Mouse (Mus musculus) thymus, adult 2 months (tissue): ENCODE measurements around the gene Uba6. TPM values are rescaled to one million over a fixed set of nuclear protein-coding genes. Genes with fewer than 3 reads are reported as not detected.

ENCODE experiments used
- DNase-seq: peaks from one replicate; pipeline ENCODE4 v3.0.0; 2021
- H3K27ac ChIP-seq: fragments of 200-500 bp; 2 replicates; pipeline ENCODE4 v1.5.1; 2012; ENCODE audit warnings: low read length, control low read depth; ENCODE audit not compliant: control insufficient read depth, insufficient read depth
- H3K27me3 ChIP-seq: fragments of 200-500 bp; 2 replicates; pipeline ENCODE4 v1.6.1; 2012; ENCODE audit warnings: mild to moderate bottlenecking, low read length, moderate library complexity, mixed read lengths; ENCODE audit not compliant: control insufficient read depth, insufficient read depth
- H3K36me3 ChIP-seq: fragments of 200-500 bp; 2 replicates; pipeline ENCODE4 v1.6.1; 2012; ENCODE audit warnings: mild to moderate bottlenecking, low read length, moderate library complexity; ENCODE audit not compliant: control insufficient read depth, insufficient read depth
- H3K4me1 ChIP-seq: fragments of 200-500 bp; replicated peaks from 2 replicates; pipeline ENCODE4 v1.6.1; 2012; ENCODE audit warnings: low read length; ENCODE audit not compliant: control insufficient read depth, insufficient read depth
- H3K4me3 ChIP-seq: fragments of 200-500 bp; 2 replicates; pipeline ENCODE4 v1.5.1; 2012; ENCODE audit warnings: mild to moderate bottlenecking, low read length, control low read depth, moderate library complexity; ENCODE audit not compliant: control insufficient read depth, insufficient read depth
- CTCF ChIP-seq: fragments of 200-500 bp; IDR thresholded peaks from 2 replicates; pipeline ENCODE4 v1.5.1; 2012; ENCODE audit warnings: mild to moderate bottlenecking, control low read depth, low read length, moderate library complexity, borderline replicate concordance; ENCODE audit not compliant: control insufficient read depth, poor library complexity, insufficient read depth; ENCODE audit errors: extremely low read depth
- POLR2A ChIP-seq: fragments of 200-500 bp; IDR thresholded peaks from 2 replicates; pipeline ENCODE4 v1.6.1; 2012; ENCODE audit warnings: mild to moderate bottlenecking, low read length, control low read depth, moderate library complexity; ENCODE audit not compliant: control insufficient read depth, poor library complexity, insufficient read depth; ENCODE audit errors: extremely low read depth
- WGBS: fragments of 180-500 bp; shearing (Covaris S2); methylation state at CpG from one replicate; pipeline ENCODE4 v1.1.7; 2018; 5-methylcytosine and 5-hydroxymethylcytosine counted together
- polyA plus RNA-seq: library from polyadenylated mRNA; depleted of rRNA; stranded (reverse); fragments of >200 nt; gene quantifications from 2 replicates; pipeline ENCODE4 v1.2.3, GENCODE M21; 2012

Gene Uba6
- polyA plus RNA-seq, 1 experiment = 3.0 TPM

DNA sequence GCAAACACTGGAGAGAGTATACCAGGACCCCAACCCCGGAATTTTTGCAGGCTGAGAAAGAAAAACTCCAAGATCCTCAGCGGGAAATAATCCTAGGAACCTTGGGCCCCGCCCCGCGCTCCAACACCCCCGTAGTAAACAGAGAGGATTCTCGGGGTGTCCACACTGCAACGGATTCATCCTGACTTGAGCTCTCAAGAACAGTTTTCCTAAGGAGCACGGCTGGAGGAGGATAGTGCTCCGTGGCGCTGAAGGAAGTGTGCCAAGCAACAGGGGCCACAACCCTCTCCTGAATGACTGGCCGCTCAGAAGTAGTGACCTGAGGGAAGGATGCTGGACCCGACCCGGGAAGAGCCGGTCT lies 535 bp downstream of the Uba6 start:
- H3K27me3 ChIP-seq = no peaks in the 10 kb centered on the region
- 1% methylated on average over 15 of the region's 15 CpGs for WGBS
- H3K36me3 ChIP-seq = 0 out of 2 replicates have a peak, but pooled peaks cover 3% of the 10 kb centered on the region
- H3K27ac ChIP-seq = no peak overlapping the region
- TF ChIP-seq POLR2A = no peak
- no peak for TF ChIP-seq CTCF
- peak overlapping the region; percentile 75 for H3K4me3 ChIP-seq
- peaks cover 2% of the 10 kb centered on the region for H3K4me1 ChIP-seq
- no peak for DNase-seq

DNA sequence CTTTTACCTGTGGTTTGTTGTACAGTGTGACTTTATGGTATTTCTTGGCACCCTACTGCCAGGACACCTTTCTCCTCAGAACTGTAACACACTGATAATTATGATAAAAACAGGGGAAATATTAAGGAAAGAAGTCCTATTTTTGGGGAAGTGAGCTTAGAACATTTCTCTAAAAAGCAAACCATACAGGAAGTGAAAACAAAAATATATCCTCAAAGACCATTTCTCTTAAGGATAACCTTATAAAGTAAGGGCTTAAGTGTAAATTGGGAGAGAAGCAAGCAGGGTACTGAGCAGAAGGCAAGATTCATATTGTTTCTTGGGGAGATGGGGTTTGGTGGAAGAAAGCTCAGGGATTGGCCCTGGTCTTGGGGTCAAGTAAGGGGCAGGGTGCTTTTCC lies 42.8 kb downstream of the Uba6 start:
- no peaks in the 10 kb centered on the region for H3K4me1 ChIP-seq
- H3K27me3 ChIP-seq = no peaks in the 10 kb centered on the region
- no peak for DNase-seq
- peaks cover 6% of the 10 kb centered on the region; the same call in 1 of the 2 replicates for H3K36me3 ChIP-seq
- H3K27ac ChIP-seq = no peak overlapping the region
- TF ChIP-seq POLR2A = no peak
- TF ChIP-seq CTCF = no peak
- H3K4me3 ChIP-seq = no peak overlapping the region

DNA sequence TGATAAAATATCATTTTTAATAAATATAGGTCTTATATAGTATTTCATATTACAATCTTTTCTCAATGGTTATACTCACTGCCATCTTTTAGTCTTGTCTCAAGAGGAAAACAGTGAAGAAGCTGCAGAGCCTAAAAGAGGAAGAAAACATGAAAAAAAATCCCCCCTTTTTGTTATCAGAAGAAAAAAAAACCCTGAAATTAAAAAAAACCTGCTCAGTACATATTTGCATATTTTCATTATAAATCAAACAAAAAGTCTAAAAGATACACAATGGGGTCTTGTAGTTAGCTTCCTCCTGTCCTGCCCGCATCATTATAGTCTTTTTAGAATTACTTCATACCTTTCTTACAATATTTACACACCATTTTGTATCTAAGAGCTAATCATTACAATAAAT lies 43.9 kb downstream of the Uba6 start:
- peaks cover 6% of the 10 kb centered on the region; the same call in 1 of the 2 replicates for H3K36me3 ChIP-seq
- 95% methylated on average over 1 of the region's 1 CpGs for WGBS
- H3K4me3 ChIP-seq = no peak overlapping the region
- no peak for TF ChIP-seq CTCF
- TF ChIP-seq POLR2A = no peak
- H3K27ac ChIP-seq = no peak overlapping the region
- no peaks in the 10 kb centered on the region for H3K27me3 ChIP-seq
- no peak for DNase-seq
- H3K4me1 ChIP-seq = no peaks in the 10 kb centered on the region

DNA sequence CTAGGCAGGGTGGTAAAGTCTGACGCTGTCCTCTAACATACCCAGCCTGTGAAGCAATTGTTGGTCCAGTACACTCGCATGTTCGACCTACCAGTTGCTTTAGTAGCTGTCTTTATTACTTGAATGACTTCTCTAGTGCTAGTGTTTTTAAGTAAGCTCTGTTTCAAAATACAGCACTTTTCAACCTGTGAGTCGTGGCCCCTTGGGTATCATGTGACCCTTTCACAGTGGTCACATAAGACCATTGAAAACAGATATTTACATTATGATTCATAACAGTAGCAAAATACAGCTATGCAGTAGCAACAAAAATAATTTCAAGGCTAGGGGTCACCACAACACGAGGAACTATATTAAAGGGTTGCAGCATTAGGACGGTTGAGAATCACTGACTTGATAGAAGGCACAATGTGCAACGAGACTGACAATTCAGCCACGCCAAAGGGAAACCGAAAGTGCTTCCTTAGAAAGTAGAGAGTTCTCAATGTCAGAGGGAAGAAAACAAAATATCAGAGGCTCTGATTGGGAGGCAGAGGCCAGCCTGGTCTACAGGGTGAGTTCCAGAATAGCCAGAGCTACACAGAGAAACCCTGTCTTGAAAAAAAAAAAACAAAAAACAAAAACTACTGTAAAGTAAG lies 54.0 kb downstream of the Uba6 start:
- Histone ChIP-seq H3K4me1 (no peaks in the 10 kb centered on the region), H3K27ac (no peak overlapping the region), H3K27me3 (no peaks in the 10 kb centered on the region), H3K36me3 (peaks cover 7% of the 10 kb centered on the region), H3K4me3 (no peak overlapping the region)
- DNase-seq = no peak
- WGBS = 61% methylated on average over 9 of the region's 9 CpGs
- TF ChIP-seq CTCF (no peak), POLR2A (no peak)

DNA sequence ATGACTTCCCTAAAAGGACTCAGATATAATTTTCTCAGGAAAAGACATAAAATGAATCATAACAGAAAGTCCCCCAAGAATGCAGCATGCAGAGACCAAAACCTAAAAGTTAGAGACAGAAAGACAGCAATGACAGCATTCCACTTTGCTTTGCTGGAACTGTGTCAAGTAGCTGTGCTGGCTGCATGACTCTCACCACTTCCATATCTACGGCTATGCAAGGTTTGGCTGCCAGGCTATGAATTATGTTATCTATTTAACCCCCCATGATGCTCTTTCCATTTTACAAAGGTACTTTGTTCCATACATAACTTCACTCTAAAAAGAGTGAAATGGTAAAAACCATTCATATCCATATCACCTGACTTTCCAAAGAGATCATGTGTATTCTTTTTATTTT lies 58.6 kb downstream of the Uba6 start:
- Histone ChIP-seq H3K4me3 (no peak overlapping the region), H3K4me1 (no peaks in the 10 kb centered on the region), H3K36me3 (peaks cover 11% of the 10 kb centered on the region), H3K27me3 (no peaks in the 10 kb centered on the region), H3K27ac (no peak overlapping the region)
- WGBS = 78% methylated on average over 1 of the region's 1 CpGs
- DNase-seq = no peak
- TF ChIP-seq POLR2A = no peak
- no peak for TF ChIP-seq CTCF

DNA sequence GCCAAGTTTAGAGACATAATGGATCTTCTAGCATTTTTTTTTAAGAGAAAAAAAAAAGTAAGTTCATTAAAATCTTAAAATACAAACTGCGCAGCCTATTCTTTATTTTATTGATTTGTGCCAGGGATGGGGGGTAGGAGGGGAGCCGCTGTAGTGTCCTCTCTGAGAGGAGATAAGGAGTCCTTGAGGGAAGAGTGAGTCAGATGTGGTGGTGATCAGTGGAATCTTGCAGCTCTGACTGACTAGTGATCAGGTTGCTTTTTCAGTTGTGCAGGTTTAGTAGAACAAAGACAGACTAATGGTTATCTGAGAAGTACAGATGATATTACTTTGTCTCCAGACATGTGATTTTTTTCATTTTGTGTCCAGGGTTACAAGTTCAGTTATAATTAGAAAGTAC lies 59.6 kb downstream of the Uba6 start:
- 97% methylated on average over 2 of the region's 2 CpGs for WGBS
- H3K27me3 ChIP-seq = no peaks in the 10 kb centered on the region
- DNase-seq = no peak
- TF ChIP-seq CTCF = no peak
- no peak for TF ChIP-seq POLR2A
- H3K4me1 ChIP-seq = no peaks in the 10 kb centered on the region
- no peak overlapping the region for H3K4me3 ChIP-seq
- peaks cover 6% of the 10 kb centered on the region; the same call in 1 of the 2 replicates for H3K36me3 ChIP-seq
- no peak overlapping the region for H3K27ac ChIP-seq

DNA sequence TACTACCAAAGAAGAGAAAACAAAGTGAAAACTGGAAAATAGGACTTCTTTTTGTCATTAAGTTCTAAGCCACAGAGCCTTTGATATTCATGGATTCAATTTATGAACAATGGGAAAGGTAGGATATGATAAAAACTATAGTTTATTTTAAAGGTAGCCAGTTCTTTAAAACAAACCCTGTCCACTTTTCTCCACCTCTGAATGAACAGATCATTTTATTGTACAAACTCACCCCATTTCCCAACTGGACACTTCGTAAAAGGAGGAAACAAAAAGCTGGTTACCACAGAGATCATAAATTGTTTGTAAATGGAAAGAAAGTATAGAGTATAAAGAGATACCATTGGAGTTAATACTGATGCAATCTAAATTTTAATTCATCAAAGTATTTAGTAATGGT lies 61.5 kb downstream of the Uba6 start:
- no peak for DNase-seq
- WGBS = 97% methylated on average over 1 of the region's 1 CpGs
- Histone ChIP-seq H3K36me3 (peaks cover 6% of the 10 kb centered on the region; the same call in 1 of the 2 replicates), H3K4me1 (no peaks in the 10 kb centered on the region), H3K27me3 (no peaks in the 10 kb centered on the region), H3K4me3 (no peak overlapping the region), H3K27ac (no peak overlapping the region)
- TF ChIP-seq CTCF = no peak
- no peak for TF ChIP-seq POLR2A
